Mouse (Mus musculus) spleen, postnatal 10 days (tissue): ENCODE measurements at regions not wholly inside any gene's neighbourhood (a gene's known extent, or its start where the extent isn't known, plus 50 kb on each side); places are given as distances from the start of the nearest gene placed in this dataset.
A peak's percentile ranks its signal among the peaks of the same experiment; 100 is the strongest.

Experiments
- DNase-seq, 2 experiments: peaks; one replicate each; pipeline ENCODE4 v3.0.0; 2021 to 2022; ENCODE audit warnings: low spot score in 2 of 2

DNA sequence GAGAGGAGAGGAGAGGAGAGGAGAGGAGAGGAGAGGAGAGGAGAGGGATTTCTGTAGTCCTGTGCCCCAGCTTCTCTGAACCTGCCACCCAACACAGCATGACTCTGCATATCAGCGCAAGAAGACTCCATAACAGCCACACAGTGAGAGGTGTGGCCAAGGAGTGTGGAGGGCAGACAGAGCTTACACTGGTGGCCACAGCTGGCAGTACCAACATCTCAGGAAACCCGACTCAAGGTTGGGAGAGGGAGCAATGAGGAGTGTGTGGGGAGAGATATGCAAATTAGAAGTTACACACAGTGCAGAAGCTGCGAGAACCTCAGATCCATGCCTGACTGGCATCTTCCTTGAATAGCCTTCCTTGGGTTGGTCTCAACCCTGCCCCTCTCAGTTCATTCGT is 63.5 kb upstream of the Vps8 start:
- peak; percentile 34 to 58 for DNase-seq

GRCm38 (mm10) chr16:21361406-21361805 is 61.5 kb upstream of the Vps8 start:
- DNase-seq: no peak

- no peak for DNase-seq
Observed at GRCm38 (mm10) chr16:21362663-21363367, 60.1 kb upstream of the Vps8 start.

GRCm38 (mm10) chr16:21364885-21365284 is 58.0 kb upstream of the Vps8 start:
- DNase-seq: no peak

DNA sequence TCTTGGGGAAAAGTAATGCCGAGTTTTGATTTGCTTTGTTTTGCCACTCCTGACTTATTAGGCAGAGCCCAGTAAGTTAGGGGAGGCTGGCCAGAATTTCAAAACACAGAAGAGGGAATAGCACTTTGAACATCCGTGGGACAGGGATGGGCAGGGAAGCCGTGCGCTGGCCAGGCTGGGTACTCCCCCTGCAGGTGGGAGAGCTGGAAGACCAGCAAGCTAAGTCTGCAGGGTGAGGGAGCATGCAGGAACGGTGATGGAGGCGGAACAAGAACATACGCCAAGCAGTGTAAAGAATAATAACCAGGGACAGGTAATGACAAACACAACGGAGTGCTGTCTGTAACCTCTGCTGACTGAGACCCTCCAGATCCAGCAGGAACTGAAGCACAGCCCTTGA is 55.5 kb upstream of the Vps8 start:
- DNase-seq: no peak

- DNase-seq: no peak
Observed at GRCm38 (mm10) chr16:21368821-21369220, 54.1 kb upstream of the Vps8 start.

GRCm38 (mm10) chr16:21369569-21370512 is 53.1 kb upstream of the Vps8 start:
- no peak for DNase-seq
